Mouse (Mus musculus) CH12.LX (cell line): ENCODE measurements around the gene Zfp597. TPM values are rescaled to one million over a fixed set of nuclear protein-coding genes. Genes with fewer than 3 reads are reported as not detected.
A peak's percentile ranks its signal among the peaks of the same experiment; 100 is the strongest.

Experiments
- DNase-seq: peaks from one replicate; pipeline ENCODE4 v3.0.0-alpha.2; 2013; ENCODE audit errors: extremely low read depth
- H3K27ac ChIP-seq: 2 replicates; pipeline ENCODE4 v1.5.1; 2012; ENCODE audit warnings: low read depth, mild to moderate bottlenecking, control low read depth, moderate library complexity; ENCODE audit not compliant: insufficient read depth
- H3K27me3 ChIP-seq: replicated peaks from 2 replicates; pipeline ENCODE3; 2012; ENCODE audit warnings: inconsistent platforms
- H3K36me3 ChIP-seq, 2 experiments: replicated peaks in 1 of 2; 2 replicates each; pipeline versions ENCODE3 to v1.6.1; 2012; ENCODE audit warnings: inconsistent platforms in 1 of 2, low read length in 1 of 2, mild to moderate bottlenecking in 1 of 2, mixed read lengths in 1 of 2, moderate library complexity in 1 of 2; ENCODE audit not compliant: control insufficient read depth in 1 of 2, insufficient read depth in 1 of 2
- H3K4me1 ChIP-seq, 2 experiments: 2 replicates each; pipeline ENCODE4 v1.6.1; 2012; ENCODE audit warnings: inconsistent platforms in 1 of 2, moderate library complexity in 1 of 2; ENCODE audit not compliant: insufficient read depth in 2 of 2, control insufficient read depth in 1 of 2
- H3K4me2 ChIP-seq: 2 replicates; pipeline ENCODE4 v1.6.1; 2012; ENCODE audit warnings: low read depth, mild to moderate bottlenecking, control low read depth; ENCODE audit not compliant: poor library complexity, insufficient read depth, severe bottlenecking
- H3K4me3 ChIP-seq, 3 experiments: fragments of 150-350 bp in 1 of 3; sonication (generic) in 1 of 3; replicated peaks in 1 of 3; 2 replicates each; pipeline versions ENCODE3 to v1.5.1; 2011 to 2012; ENCODE audit warnings: low read depth in 2 of 3, low read length in 2 of 3, mild to moderate bottlenecking in 2 of 3, moderate library complexity in 2 of 3, control low read depth in 1 of 3, improper control_type of control experiment in 1 of 3, inconsistent platforms in 1 of 3, mixed read lengths in 1 of 3; ENCODE audit not compliant: poor library complexity in 1 of 3
- H3K79me2 ChIP-seq: replicated peaks from 2 replicates; pipeline ENCODE4 v1.6.1; 2012; ENCODE audit warnings: mild to moderate bottlenecking, moderate library complexity; ENCODE audit not compliant: control insufficient read depth, poor library complexity, insufficient read depth, severe bottlenecking; ENCODE audit errors: extremely low read depth
- H3K9ac ChIP-seq: 2 replicates; pipeline ENCODE4 v1.6.1; 2012; ENCODE audit warnings: low read depth, mild to moderate bottlenecking, control low read depth, moderate library complexity; ENCODE audit not compliant: insufficient read depth
- H3K9me3 ChIP-seq: replicated peaks from 2 replicates; pipeline ENCODE3; 2012; ENCODE audit warnings: low read length, inconsistent platforms, mixed read lengths
- BHLHE40 ChIP-seq: IDR thresholded peaks from 2 replicates; pipeline ENCODE4 v1.6.1; 2011; ENCODE audit warnings: mild to moderate bottlenecking, low read depth, low read length, improper control_type of control experiment
- CHD1 ChIP-seq: IDR thresholded peaks from 2 replicates; pipeline ENCODE4 v1.6.1; 2012; ENCODE audit warnings: low read depth, low read length, improper control_type of control experiment, inconsistent platforms
- CHD2 ChIP-seq: IDR thresholded peaks from 2 replicates; pipeline ENCODE4 v1.6.1; 2011; ENCODE audit warnings: low read length, improper control_type of control experiment
- ELF1 ChIP-seq: IDR thresholded peaks from 2 replicates; pipeline ENCODE4 v1.6.1; 2014; ENCODE audit warnings: low read depth, mild to moderate bottlenecking, inconsistent platforms, low read length, improper control_type of control experiment
- KAT2A ChIP-seq: IDR thresholded peaks from 2 replicates; pipeline ENCODE4 v1.6.1; 2012; ENCODE audit warnings: low read length, improper control_type of control experiment, inconsistent platforms; ENCODE audit not compliant: insufficient replicate concordance
- MAZ ChIP-seq: IDR thresholded peaks from 2 replicates; pipeline ENCODE4 v1.6.1; 2012; ENCODE audit warnings: low read depth, mild to moderate bottlenecking, inconsistent platforms, low read length, improper control_type of control experiment, moderate library complexity
- MEF2A ChIP-seq: IDR thresholded peaks from 2 replicates; pipeline ENCODE4 v1.6.1; 2014; ENCODE audit warnings: low read depth, mild to moderate bottlenecking, inconsistent platforms, low read length, improper control_type of control experiment, borderline replicate concordance
- MYC ChIP-seq: IDR thresholded peaks from 2 replicates; pipeline ENCODE4 v1.6.1; 2011; ENCODE audit warnings: low read depth, mild to moderate bottlenecking, improper control_type of control experiment, low read length
- NELFE ChIP-seq: IDR thresholded peaks from 2 replicates; pipeline ENCODE4 v1.6.1; 2011; ENCODE audit warnings: low read depth, low read length, improper control_type of control experiment
- POLR2A ChIP-seq: IDR thresholded peaks from 2 replicates; pipeline ENCODE4 v1.6.1; 2011; ENCODE audit warnings: low read depth, mild to moderate bottlenecking, improper control_type of control experiment, low read length
- RAD21 ChIP-seq: IDR thresholded peaks from 2 replicates; pipeline ENCODE4 v1.6.1; 2011; ENCODE audit warnings: low read depth, mild to moderate bottlenecking, low read length, improper control_type of control experiment, moderate library complexity
- RCOR1 ChIP-seq: conservative IDR thresholded peaks from 2 replicates; pipeline ENCODE4 v1.6.1; 2012; ENCODE audit warnings: low read depth, mild to moderate bottlenecking, inconsistent platforms, low read length, improper control_type of control experiment
- SIN3A ChIP-seq: IDR thresholded peaks from 2 replicates; pipeline ENCODE4 v1.6.1; 2012; ENCODE audit warnings: low read length, improper control_type of control experiment, inconsistent platforms
- TBP ChIP-seq: conservative IDR thresholded peaks from 2 replicates; pipeline ENCODE4 v1.6.1; 2011; ENCODE audit warnings: low read depth, low read length, improper control_type of control experiment
- TCF12 ChIP-seq: IDR thresholded peaks from 2 replicates; pipeline ENCODE4 v1.6.1; 2014; ENCODE audit warnings: low read depth, mild to moderate bottlenecking, inconsistent platforms, low read length, improper control_type of control experiment
- UBTF ChIP-seq: IDR thresholded peaks from 2 replicates; pipeline ENCODE4 v1.6.1; 2012; ENCODE audit warnings: low read depth, mild to moderate bottlenecking, inconsistent platforms, low read length, improper control_type of control experiment, moderate library complexity
- USF1 ChIP-seq: IDR thresholded peaks from 2 replicates; pipeline ENCODE4 v1.6.1; 2014; ENCODE audit warnings: low read depth, mild to moderate bottlenecking, inconsistent platforms, low read length, improper control_type of control experiment
- dilution Hi-C: fragments of 300-500 bp; cut with MboI; formaldehyde crosslinking; loops from 2 replicates; pipeline ENCODE4 v1.14.3; 2020; ENCODE audit warnings: low sequenced_read_pairs; ENCODE audit not compliant: extremely low pct_unique_long_range_greater_than_20kb, extremely low pct_ligation_motif_present
- in situ Hi-C: fragments of 300-500 bp; cut with MboI; formaldehyde crosslinking; loops from 3 replicates; pipeline ENCODE4 v1.14.3; 2019; ENCODE audit warnings: low sequenced_read_pairs, low pct_ligation_motif_present, low pct_unique_long_range_greater_than_20kb, mixed read lengths
- polyA plus RNA-seq: library from polyadenylated mRNA; unstranded; fragments of >175 nt; gene quantifications from 2 replicates; pipeline ENCODE4 v1.2.1, GENCODE M21; 2012; ENCODE audit warnings: low read depth; ENCODE audit not compliant: insufficient read length
- total RNA-seq, 2 experiments: library from RNA; depleted of rRNA; stranded (reverse); fragments of 300-350 nt in 1 of 2; fragments of >200 nt in 1 of 2; gene quantifications; 2 replicates each; pipeline ENCODE4 v1.2.3; 2012 to 2014

Gene Zfp597
- total and polyA plus RNA-seq, 3 experiments: 10.4 to 17.8 (median 11.0) TPM

- in situ Hi-C loops: no loop called here
- no peaks in the 10 kb centered on the region for H3K27me3 ChIP-seq
- TF ChIP-seq MEF2A: no peak
- TF ChIP-seq CHD1: no peak
- no peak for TF ChIP-seq RAD21
- DNase-seq: no peak
- peaks cover 8% of the 10 kb centered on the region for H3K9me3 ChIP-seq
- dilution Hi-C loops: no loop called here
- H3K36me3 ChIP-seq: peaks cover 48 to 90% of the 10 kb centered on the region in 2 experiments
- no peak overlapping the region for H3K4me2 ChIP-seq
- H3K27ac ChIP-seq: no peak overlapping the region
- no peaks in the 10 kb centered on the region for H3K79me2 ChIP-seq
- no peak overlapping the region for H3K4me3 ChIP-seq
- H3K4me1 ChIP-seq: no peaks in the 10 kb centered on the region
- H3K9ac ChIP-seq: no peak overlapping the region
Observed at GRCm38 (mm10) chr16:3923515-3923914, 39.2 kb upstream of the Zfp597 start.

- dilution Hi-C loops: no loop called here
Observed at GRCm38 (mm10) chr16:3920756-3921155, 36.4 kb upstream of the Zfp597 start.

DNA sequence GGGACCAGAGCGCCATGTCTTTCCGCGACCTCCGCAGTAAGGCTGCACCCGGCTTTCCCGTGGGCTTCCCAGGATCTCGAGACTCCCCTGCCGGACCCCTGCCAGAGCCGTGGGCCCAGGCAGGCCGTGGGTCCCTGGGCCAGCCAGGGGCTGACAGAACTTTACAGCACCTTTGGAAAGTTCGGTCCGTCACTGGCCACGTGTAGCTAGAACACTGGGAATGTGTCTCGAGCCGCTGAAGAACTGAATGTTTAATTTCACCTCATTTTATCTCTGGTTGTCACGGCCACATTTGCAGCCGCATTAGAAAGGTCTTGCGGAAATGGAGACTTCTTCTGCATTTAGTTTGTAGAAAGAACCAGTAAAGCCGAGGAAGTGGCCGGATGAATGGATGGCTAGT is 24.8 kb upstream of the Zfp597 start:
- Histone ChIP-seq H3K9ac (peak overlapping the region; percentile 89), H3K4me2 (peak overlapping the region; percentile 96), H3K27me3 (no peaks in the 10 kb centered on the region), H3K4me1 (peaks cover 6 to 21% of the 10 kb centered on the region in 2 experiments), H3K27ac (no peak overlapping the region), H3K4me3 (peak overlapping the region; percentile 65 to 93 (median 91)), H3K9me3 (no peaks in the 10 kb centered on the region), H3K36me3 (peaks cover 42 to 66% of the 10 kb centered on the region in 2 experiments), H3K79me2 (peaks cover 14% of the 10 kb centered on the region)
- in situ Hi-C loops: no loop called here
- dilution Hi-C loops: no loop called here
- DNase-seq: no peak
- TF ChIP-seq CHD1 (0 out of 2 replicates have a peak, but pooled peaks have one; percentile 70), USF1 (no peak), UBTF (no peak), KAT2A (no peak), TCF12 (no peak), RCOR1 (no peak), BHLHE40 (no peak), ELF1 (no peak; the same call in 1 of the 2 replicates), CHD2 (no peak), MAZ (no peak), SIN3A (peak; percentile 20), NELFE (no peak), MYC (peak; percentile 43)

More at GRCm38 (mm10) chr16:3920756-3921155, 36.4 kb upstream of the Zfp597 start:
- Histone ChIP-seq H3K9ac (no peak overlapping the region), H3K4me3 (no peak overlapping the region), H3K4me1 (no peaks in the 10 kb centered on the region), H3K36me3 (peaks cover 49 to 95% of the 10 kb centered on the region in 2 experiments), H3K27me3 (no peaks in the 10 kb centered on the region), H3K4me2 (no peak overlapping the region), H3K27ac (no peak overlapping the region), H3K9me3 (peaks cover 8% of the 10 kb centered on the region), H3K79me2 (no peaks in the 10 kb centered on the region)
- in situ Hi-C loops: no loop called here
- no peak for DNase-seq
- no peak for TF ChIP-seq POLR2A
- no peak for TF ChIP-seq TBP
- TF ChIP-seq ELF1: no peak
- no peak for TF ChIP-seq MAZ
